Mouse (Mus musculus) small intestine, adult 2 months (tissue): Measurements from ENCODE around the gene Krtap5-5.
"Not testable (repeated sequence)": the region's sequence is repeated elsewhere in the genome, so short reads cannot be mapped to it uniquely, and the experiment has no call there.

ENCODE experiments used
- CTCF ChIP-seq: fragments of 200-500 bp; IDR thresholded peaks from 2 replicates; pipeline ENCODE4 v1.5.1; 2012; ENCODE audit warnings: low read depth, mild to moderate bottlenecking, control low read depth, inconsistent platforms, low read length, moderate library complexity, mixed read lengths; ENCODE audit not compliant: insufficient replicate concordance, insufficient read length; ENCODE audit errors: extremely low read depth
- POLR2A ChIP-seq: fragments of 200-500 bp; IDR thresholded peaks from 2 replicates; pipeline ENCODE4 v1.6.1; 2012; ENCODE audit warnings: low read depth, mild to moderate bottlenecking, control low read depth, inconsistent platforms, low read length, moderate library complexity

- not testable (repeated sequence) for TF ChIP-seq POLR2A, CTCF
These were observed 44.5 kb upstream of the Krtap5-5 start, which contains the start of gene Gm4559 for GRCm38 (mm10) chr7:142274263-142274662.
